Mouse (Mus musculus) common myeloid progenitor, adult 5-6 weeks (primary cell): ENCODE data around the gene Elmo1. TPM values are rescaled to one million over a fixed set of nuclear protein-coding genes. Genes with fewer than 3 reads are reported as not detected.

Source experiments
- ATAC-seq: replicated peaks from 2 replicates; pipeline ENCODE4 v1.8.0; 2016; ENCODE audit warnings: low read depth, mild to moderate bottlenecking, moderate TSS enrichment, inconsistent platforms; ENCODE audit not compliant: poor library complexity, severe bottlenecking
- total RNA-seq: library from RNA; stranded (forward); fragments of 200-1000, 187-1606 nt; gene quantifications from 2 replicates; pipeline ENCODE4 v1.2.3, GENCODE M21; 2017

Gene Elmo1
- total RNA-seq, 1 experiment from 2014 or later = 75.3 TPM

GRCm38 (mm10) chr13:20192009-20192584, 101.7 kb downstream of the Elmo1 start:
- no peak for ATAC-seq

- no peak for ATAC-seq
Measured at GRCm38 (mm10) chr13:20200582-20200981, 110.2 kb downstream of the Elmo1 start.

- ATAC-seq = no peak
Measured at GRCm38 (mm10) chr13:20202617-20203016, 112.2 kb downstream of the Elmo1 start.

GRCm38 (mm10) chr13:20204165-20204564, 113.8 kb downstream of the Elmo1 start:
- ATAC-seq = no peak

- no peak for ATAC-seq
Measured at GRCm38 (mm10) chr13:20205007-20205745, 114.8 kb downstream of the Elmo1 start.

GRCm38 (mm10) chr13:20205746-20206145, 115.3 kb downstream of the Elmo1 start:
- no peak for ATAC-seq

- peak; percentile 36 for ATAC-seq
Measured at GRCm38 (mm10) chr13:20207126-20207525, 116.7 kb downstream of the Elmo1 start.

GRCm38 (mm10) chr13:20207950-20208642, 117.7 kb downstream of the Elmo1 start:
- ATAC-seq = peak; percentile 52

GRCm38 (mm10) chr13:20208867-20209266, 118.5 kb downstream of the Elmo1 start:
- 0 out of 2 replicates have a peak, but pooled peaks have one; percentile 16 for ATAC-seq

GRCm38 (mm10) chr13:20211780-20212179, 121.4 kb downstream of the Elmo1 start:
- ATAC-seq = no peak

- ATAC-seq = no peak
Measured at GRCm38 (mm10) chr13:20212665-20213064, 122.3 kb downstream of the Elmo1 start.

- ATAC-seq = no peak
Measured at GRCm38 (mm10) chr13:20213861-20214260, 123.5 kb downstream of the Elmo1 start.

GRCm38 (mm10) chr13:20217453-20218090, 127.2 kb downstream of the Elmo1 start:
- no peak for ATAC-seq

- ATAC-seq = no peak
Measured at GRCm38 (mm10) chr13:20218126-20218525, 127.7 kb downstream of the Elmo1 start.

- ATAC-seq = no peak
Measured at GRCm38 (mm10) chr13:20220414-20220813, 130.0 kb downstream of the Elmo1 start.

GRCm38 (mm10) chr13:20227923-20228705, 137.7 kb downstream of the Elmo1 start:
- ATAC-seq = no peak

GRCm38 (mm10) chr13:20231837-20232728, 141.7 kb downstream of the Elmo1 start:
- ATAC-seq = peak; percentile 82

GRCm38 (mm10) chr13:20233707-20234106, 143.3 kb downstream of the Elmo1 start:
- no peak for ATAC-seq

- no peak for ATAC-seq
Measured at GRCm38 (mm10) chr13:20237615-20238014, 147.2 kb downstream of the Elmo1 start.
